Mouse (Mus musculus) Muller cell, postnatal 12 days (primary cell): ENCODE results near the gene Tmem231.
A peak's percentile ranks its signal among the peaks of the same experiment; 100 is the strongest.
"Not testable (repeated sequence)": the region's sequence is repeated elsewhere in the genome, so short reads cannot be mapped to it uniquely, and the experiment has no call there.

Experiments used
- DNase-seq: peaks from one replicate; pipeline ENCODE4 v3.0.0-alpha.2; 2015; ENCODE audit errors: inconsistent ontology term

The Tmem231 gene

GRCm38 (mm10) chr8:111950846-111951245, 17.2 kb upstream of the Tmem231 start:
- DNase-seq = no peak

- DNase-seq = no peak
Observed at GRCm38 (mm10) chr8:111947954-111948353, 14.3 kb upstream of the Tmem231 start.

GRCm38 (mm10) chr8:111947144-111947543, 13.5 kb upstream of the Tmem231 start:
- DNase-seq = no peak

- no peak for DNase-seq
Observed at GRCm38 (mm10) chr8:111943544-111943943, 9.9 kb upstream of the Tmem231 start.

- peak; percentile 67 for DNase-seq
Observed at GRCm38 (mm10) chr8:111941101-111941454, 7.4 kb upstream of the Tmem231 start.

- peak; percentile 97 for DNase-seq
Observed at GRCm38 (mm10) chr8:111940171-111941100, 6.8 kb upstream of the Tmem231 start, which contains the start of gene Gabarapl2. Gene Gabarapl2, plus strand, starts transcription at chr8:111940703.

GRCm38 (mm10) chr8:111939516-111940142, 5.9 kb upstream of the Tmem231 start:
- peak; percentile 75 for DNase-seq

- DNase-seq = not testable (repeated sequence)
Observed at GRCm38 (mm10) chr8:111938076-111938985, 4.7 kb upstream of the Tmem231 start.

GRCm38 (mm10) chr8:111937184-111937583, 3.5 kb upstream of the Tmem231 start:
- DNase-seq = no peak

- DNase-seq = no peak
Observed at GRCm38 (mm10) chr8:111934201-111934600, 520 bp upstream of the Tmem231 start.

GRCm38 (mm10) chr8:111932580-111933336, 923 bp downstream of the Tmem231 start:
- DNase-seq = peak; percentile 68

- DNase-seq = no peak
Observed at GRCm38 (mm10) chr8:111931721-111932120, 2.0 kb downstream of the Tmem231 start.

GRCm38 (mm10) chr8:111929648-111930344, 3.9 kb downstream of the Tmem231 start:
- DNase-seq = no peak

- no peak for DNase-seq
Observed at GRCm38 (mm10) chr8:111924976-111925375, 8.7 kb downstream of the Tmem231 start.

GRCm38 (mm10) chr8:111923383-111923804, 10.3 kb downstream of the Tmem231 start:
- DNase-seq = peak; percentile 61

GRCm38 (mm10) chr8:111920971-111921370, 12.7 kb downstream of the Tmem231 start:
- no peak for DNase-seq

GRCm38 (mm10) chr8:111919663-111920062, 14.0 kb downstream of the Tmem231 start:
- no peak for DNase-seq

- DNase-seq = peak; percentile 30
Observed at GRCm38 (mm10) chr8:111912860-111913432, 20.7 kb downstream of the Tmem231 start.

- DNase-seq = no peak
Observed at GRCm38 (mm10) chr8:111911572-111911971, 22.1 kb downstream of the Tmem231 start.
